Mouse (Mus musculus) embryo, embryonic 11.5 days (tissue): ENCODE results near the gene Tmod2.
"Not testable (repeated sequence)": the region's sequence is repeated elsewhere in the genome, so short reads cannot be mapped to it uniquely, and the experiment has no call there.

Source experiments
- DNase-seq: peaks from one replicate; pipeline ENCODE4 v3.0.0-alpha.2; 2012; ENCODE audit warnings: low read depth, low spot score

The Tmod2 gene

GRCm38 (mm10) chr9:75610571-75611493, at the start of gene Tmod2:
Gene Tmod2, minus strand, starts transcription at chr9:75611325.
- DNase-seq: peak; percentile 49

DNA sequence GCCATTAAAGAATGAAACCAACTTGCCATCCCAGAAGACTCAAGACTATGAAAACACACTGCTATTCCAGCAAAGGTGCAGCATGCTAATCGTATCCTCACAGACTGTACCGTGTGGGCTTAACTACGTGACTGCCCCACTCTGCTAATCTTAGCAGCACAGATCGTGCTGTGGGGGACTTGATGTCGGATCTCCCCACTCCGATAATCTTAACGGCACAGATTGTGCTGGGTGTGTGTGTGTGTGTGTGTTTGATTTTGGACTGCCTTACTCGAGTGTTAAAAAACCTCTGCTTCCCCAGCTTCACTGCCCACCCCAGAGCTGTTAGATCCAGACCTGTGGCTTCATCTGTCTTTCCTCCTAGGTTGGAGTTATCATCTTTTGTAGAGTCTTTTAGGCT, 49.8 kb upstream of the Tmod2 start:
- no peak for DNase-seq

DNA sequence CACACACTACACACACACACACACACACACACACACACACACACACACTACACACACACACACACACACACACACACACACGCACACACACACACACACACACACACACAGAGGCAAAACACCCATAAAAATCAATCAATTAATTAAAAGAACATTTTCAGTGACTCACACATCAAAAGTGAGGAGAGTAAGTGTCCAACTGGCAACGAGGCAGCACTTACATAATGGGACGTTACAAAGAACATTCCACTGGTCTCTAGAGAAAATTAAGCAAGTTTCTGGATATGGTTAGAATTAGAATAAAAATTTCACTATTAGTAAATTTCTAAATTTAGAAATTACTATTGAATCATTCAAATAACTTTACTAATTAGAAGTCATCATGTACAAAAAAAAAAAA, 45.3 kb upstream of the Tmod2 start:
- DNase-seq: not testable (repeated sequence)

DNA sequence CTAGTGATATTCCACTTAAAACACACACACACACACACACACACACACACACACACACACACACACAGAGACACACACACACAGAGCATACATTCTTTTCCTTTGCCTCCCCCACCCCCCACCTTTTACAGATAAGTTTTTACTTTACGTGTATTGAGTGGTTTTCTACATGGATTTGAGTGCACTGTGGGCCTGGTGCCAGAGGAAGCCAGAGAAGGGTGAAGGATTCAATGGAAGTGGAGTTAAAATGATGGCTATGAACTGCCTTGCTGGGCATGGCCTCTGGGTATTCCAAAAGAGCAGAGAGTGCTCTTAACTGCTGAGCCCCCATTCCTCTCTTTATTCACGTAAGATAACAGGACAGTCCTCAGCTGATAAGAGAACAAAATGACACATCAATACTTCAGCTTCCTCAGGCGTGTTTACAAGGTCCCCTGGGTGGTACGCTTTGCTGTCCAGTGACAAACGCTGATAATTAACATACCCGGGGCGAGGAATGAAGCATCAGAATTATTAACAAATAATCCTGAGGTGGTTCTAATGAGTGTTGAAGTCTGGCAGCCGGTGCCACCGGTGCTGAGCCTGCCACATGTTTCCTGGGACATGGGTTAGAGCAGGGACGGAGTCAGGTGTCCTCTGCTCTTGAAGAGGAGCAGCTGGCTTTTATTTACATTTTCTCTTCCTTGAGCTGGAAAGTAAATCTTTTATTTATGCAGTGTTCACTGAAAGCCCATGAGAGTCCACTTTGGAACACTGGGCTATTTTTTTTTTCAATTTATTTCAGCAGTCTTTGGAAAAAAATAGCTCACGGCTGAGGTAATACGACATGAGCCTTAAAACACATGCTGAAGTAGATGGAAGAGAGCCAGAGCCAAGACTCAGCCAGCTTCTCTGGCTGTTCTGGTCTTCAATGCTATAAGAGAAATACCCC, 43.1 kb upstream of the Tmod2 start:
- no peak for DNase-seq

DNA sequence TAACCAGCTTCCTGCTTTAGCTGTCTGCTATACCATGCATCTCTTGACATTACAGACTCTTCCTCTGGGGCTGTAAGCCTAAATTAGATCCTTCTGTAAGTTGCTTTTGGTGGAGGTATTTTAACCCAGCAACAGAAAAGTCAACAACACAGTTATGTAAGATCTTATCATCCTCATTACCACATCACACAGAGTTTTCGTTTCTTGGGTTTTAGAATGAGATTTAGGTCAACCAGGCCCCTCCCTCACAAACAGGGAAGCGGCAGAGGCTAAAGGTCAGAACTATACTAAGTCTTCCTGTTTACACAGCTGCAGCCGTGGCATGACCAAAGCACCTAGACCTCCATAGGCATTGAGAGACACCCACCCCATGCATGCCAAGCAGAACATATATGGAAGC, 34.3 kb upstream of the Tmod2 start:
- DNase-seq: no peak

DNA sequence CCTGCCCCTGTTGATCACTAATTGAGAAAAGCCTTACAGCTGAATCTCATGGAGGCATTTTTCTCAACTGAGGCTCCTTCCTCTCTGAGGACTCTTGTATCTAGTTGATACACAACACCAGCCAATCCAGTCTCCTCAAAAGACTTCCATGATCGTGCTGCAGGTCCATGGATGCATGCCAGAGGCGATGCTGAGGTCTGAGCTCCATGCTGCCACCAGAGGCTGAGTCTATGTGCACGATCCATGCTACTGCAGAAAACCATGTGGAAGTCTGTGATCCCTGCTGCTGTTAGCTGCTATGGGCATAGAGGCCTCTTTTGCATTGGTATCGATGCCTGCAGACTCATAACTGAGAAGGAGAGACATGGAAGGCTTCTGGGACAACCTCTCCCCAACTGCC, 23.1 kb upstream of the Tmod2 start:
- no peak for DNase-seq

DNA sequence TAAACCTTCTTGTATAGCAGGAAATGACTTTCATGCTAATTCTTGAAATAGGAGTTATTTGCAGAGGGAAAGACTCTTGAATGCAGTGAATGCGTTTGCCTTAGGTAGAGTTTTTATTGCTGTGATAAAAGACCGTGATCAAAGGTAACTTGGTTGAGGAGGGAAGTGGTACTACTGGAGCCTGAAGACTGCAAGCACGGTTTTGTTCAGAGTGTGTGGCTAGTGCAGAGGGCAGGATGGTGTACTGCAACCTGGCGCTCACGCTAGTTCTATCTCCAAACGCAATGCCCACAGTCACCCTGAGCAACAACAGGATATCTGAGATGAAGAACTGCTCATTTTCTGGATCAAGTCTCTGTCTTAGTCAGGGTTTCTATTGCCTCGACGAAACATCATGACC, 22.5 kb upstream of the Tmod2 start:
- no peak for DNase-seq

- no peak for DNase-seq
These were observed 21.8 kb upstream of the Tmod2 start for GRCm38 (mm10) chr9:75632902-75633301.

DNA sequence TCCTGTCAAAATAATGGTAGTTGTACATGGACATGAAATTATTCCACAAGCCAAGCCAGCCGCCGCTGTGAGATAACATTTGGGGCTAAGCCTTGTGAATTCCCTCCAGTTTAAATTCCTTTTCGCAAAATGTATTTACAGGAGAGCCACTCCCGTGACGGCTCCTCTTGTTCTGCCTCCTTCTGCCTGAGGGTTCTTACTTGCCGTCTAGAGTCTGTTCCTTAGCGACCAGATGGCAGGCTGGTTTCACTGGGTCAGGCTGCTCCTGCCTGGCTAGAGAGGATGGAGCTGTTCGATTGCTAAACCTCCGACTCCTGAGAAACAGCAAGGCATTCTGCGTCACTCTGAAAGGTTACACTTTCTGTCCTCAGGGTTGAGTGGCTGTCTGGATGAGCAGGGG, 21.0 kb upstream of the Tmod2 start:
- DNase-seq: no peak

GRCm38 (mm10) chr9:75630823-75631454, 19.8 kb upstream of the Tmod2 start:
- DNase-seq: no peak

DNA sequence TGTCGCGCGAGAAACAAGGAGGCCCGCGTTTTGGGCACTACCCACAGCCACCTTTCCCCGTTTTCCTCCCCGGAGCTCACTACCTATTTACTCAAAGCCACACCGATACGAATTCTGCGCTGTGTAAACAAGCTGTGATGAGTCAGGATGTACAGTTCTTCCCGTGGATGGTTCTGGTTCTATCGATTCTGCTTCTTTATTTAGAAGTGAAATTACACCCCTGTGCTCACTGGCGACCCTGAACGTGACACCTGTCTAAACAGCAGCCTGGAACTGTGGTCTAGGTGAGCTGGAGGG, 15.1 kb upstream of the Tmod2 start:
- DNase-seq: no peak

- DNase-seq: peak; percentile 56
These were observed 14.6 kb upstream of the Tmod2 start, which contains the start of gene Lysmd2 for GRCm38 (mm10) chr9:75625556-75626307. Gene Lysmd2, plus strand, starts transcription at chr9:75625741.

GRCm38 (mm10) chr9:75624983-75625555, 13.9 kb upstream of the Tmod2 start:
- DNase-seq: no peak

DNA sequence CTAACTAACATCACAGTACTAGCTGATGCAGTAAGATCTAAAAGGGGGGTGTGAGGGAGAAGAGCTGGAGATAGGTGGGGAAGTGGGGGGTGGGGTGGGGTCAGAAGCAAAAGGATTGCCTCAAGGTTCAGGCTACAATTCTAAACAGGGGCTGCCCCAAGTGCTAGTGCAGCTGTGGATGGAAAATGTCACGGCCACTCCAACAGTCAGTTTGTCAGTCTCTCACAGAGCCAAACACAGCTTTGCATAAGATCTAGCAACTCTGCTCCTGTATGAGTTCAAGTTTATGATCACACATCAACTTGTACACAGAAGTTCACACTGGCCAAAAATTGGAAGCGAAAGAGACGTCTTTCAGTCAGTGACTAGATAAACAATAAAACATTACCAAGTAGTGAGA, 10.3 kb upstream of the Tmod2 start:
- no peak for DNase-seq

DNA sequence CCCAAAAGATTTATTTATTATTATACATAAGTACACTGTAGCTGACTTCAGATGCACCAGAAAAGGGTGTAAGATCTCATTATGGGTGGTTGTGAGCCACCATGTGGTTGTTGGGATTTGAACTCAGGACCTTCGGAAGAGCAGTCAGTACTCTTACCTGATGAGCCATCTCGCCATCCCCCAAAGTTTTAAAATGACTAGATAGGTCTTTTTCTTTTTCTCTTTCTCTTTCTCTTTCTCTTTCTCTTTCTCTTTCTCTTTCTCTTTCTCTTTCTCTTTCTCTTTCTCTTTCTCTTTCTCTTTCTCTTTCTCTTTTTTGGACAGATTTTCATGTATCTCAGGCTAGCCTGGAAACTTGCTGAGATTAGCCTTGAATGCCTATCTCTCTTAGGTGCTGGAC, 8.6 kb upstream of the Tmod2 start:
- not testable (repeated sequence) for DNase-seq

DNA sequence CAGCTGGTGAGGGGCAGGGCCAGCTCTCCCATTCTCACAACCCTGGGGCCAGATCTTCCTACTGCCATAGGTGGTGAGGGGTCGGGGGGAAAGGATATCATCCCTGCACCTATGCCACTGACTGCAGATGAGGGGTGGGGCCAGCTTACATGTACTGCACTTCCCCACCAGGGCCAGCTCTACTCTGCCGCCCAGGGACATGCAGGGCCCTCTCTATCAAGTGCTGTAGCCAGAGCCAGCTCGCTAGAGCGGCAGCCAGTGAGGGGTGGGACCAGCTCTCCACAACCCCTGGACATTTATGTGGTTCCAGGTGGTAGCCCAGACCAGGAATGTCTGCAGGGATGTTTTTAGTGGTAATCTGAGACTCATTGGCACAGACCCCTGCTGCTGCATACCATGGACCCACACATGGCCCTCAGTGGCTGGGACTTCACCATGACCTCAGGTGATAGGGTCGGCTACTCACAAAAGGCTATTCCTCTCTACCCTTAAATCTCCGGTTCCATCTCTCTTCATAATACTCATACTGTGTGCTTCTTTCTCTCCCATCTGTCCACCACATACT, 7.8 kb upstream of the Tmod2 start:
- no peak for DNase-seq

DNA sequence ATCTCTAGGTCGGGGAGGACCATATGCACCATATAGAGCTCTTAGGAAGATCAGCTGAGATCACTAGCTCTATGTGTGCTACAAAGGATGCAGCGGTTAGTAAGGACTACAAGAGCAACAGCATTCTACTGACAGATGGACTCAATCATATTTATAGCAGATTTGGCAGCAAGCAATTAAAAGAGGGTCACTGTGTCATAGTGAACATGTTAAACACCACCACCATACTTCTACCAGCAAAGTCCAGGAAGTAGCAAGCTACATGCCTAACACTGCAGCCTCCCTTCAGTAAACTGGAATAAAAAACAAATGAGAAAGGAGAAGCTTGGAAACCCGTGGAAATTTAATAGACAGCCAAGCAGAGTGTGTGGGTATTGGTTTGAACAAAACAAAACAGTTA, 5.4 kb upstream of the Tmod2 start:
- no peak for DNase-seq

DNA sequence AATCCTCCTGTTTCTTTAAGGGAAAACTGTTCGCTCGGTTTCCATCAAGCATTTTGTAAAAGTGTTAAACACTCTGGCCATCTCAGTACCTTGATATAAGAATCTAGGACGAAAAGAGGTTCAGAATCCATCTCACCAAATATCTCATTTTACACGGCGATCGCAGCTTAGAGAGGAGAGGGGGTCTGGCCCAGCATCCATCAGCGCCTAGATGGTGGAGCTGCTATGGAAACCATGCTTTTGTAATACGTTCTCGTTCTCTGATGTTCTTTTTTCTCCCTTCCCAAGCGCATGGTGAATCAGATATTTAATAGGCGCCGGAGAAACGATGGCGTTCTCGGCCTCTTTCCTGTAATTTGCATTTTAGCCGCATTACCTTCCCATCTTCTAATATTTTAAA, 1.2 kb downstream of the Tmod2 start:
- no peak for DNase-seq

DNA sequence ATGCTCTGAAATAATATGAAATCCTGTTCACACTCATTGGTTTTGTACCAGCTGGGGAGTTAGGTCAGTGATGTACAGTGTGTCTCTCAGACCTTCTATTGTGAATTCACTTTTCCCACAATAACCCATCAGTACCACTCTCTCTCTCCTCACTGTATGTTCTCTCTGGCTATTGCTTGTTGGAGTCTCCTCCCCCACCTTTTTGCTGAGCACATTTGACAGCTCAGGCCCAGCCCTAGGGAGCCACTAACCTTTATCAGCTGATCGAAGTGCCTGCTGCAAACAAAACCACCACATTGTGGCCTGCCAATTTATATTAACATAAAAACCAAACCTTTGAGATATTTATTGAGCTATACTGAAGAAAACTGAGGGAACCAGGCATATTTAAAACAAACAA, 1.6 kb downstream of the Tmod2 start:
- no peak for DNase-seq

- DNase-seq: no peak
These were observed 3.6 kb downstream of the Tmod2 start for GRCm38 (mm10) chr9:75607496-75607895.

DNA sequence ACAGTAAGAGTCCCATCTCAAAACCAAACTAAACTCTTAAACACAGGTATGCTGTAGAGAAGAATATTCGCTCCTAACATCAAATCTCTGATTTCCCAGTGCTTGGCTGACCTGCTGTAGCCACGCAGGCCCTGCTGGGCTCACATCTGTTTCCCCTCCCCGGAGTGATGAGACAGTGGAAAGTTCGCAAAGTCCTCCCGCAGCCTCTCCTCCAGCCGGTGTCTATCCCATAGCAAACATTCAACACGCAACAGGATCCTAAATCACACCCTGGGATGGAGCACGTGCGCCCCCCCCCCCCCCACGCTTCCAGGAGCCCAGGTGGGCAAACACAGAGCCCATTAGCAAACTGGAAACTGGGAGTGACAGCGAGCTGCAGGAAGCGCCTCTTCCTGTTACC, 9.6 kb downstream of the Tmod2 start:
- DNase-seq: no peak
